Mouse (Mus musculus) layer of hippocampus, postnatal 14 days (tissue): ENCODE measurements at regions not wholly inside any gene's neighbourhood (a gene's known extent, or its start where the extent isn't known, plus 50 kb on each side); places are given as distances from the start of the nearest gene placed in this dataset.

Experiments used
- DNase-seq, 2 experiments: peaks; one replicate each; pipeline ENCODE4 v3.0.0; 2021 to 2022; ENCODE audit warnings: low spot score in 2 of 2, mixed read lengths in 1 of 2

GRCm38 (mm10) chr3:52196047-52196935 lies 71.8 kb upstream of the Foxo1 start:
- peak; percentile 78 to 81 for DNase-seq

DNA sequence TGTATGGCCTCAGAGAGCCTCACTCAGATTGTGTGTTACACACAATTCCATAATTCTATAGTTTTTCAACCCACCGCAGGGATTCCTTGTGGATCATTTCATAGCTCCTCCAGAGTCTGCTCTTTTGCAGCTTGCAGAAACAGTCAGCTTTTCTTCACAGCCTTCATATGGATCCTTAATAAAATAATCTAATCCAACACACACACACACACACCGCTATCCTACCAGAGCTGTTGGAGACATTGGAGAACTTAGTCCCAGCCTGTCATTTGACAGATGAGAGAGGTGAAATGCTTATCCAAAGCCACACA lies 71.2 kb upstream of the Foxo1 start:
- no peak for DNase-seq

DNA sequence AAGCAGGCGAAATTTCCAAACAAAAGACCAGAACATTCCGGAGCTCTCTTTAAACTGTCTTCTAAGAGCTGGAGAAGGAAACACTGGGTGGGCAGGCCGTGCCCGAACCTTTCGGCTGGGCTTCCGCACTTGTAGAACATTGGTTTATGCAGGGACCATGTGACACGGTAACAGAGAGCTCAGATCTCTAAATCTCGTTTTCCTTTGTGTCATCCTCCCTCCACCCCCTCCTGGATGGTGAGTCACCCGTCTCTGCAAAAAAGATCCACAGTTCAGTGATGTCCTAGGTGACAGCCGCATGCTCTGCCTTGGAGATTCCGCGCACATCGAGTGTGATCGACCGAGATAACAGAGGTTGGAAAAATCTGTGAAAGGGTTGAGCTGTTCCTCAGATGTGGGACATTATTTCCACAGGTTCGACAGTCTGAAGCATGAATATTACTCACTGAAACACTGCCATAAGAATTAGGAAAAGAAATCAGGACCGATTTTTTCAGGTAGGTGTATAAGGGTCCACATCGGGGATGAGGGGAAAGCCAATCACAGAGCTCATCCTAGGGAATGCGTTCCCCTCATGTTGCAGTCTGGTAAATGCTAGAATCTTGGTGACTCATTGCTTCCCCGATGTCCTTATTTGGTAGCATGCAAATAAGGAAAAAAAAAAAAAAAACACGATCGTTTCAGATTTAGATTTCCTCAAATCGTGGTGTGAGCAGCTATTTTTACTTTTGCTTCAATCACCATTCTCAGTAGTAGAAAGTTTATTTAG lies 70.0 kb upstream of the Foxo1 start:
- peak; percentile 36 to 49 for DNase-seq

GRCm38 (mm10) chr3:52198751-52199738 lies 69.1 kb upstream of the Foxo1 start:
- DNase-seq, result no peak

- DNase-seq, result no peak
These were observed 68.0 kb upstream of the Foxo1 start for GRCm38 (mm10) chr3:52200106-52200505.

GRCm38 (mm10) chr3:52210556-52211302 lies 57.4 kb upstream of the Foxo1 start:
- no peak for DNase-seq

GRCm38 (mm10) chr3:52211303-52211695 lies 56.8 kb upstream of the Foxo1 start:
- no peak for DNase-seq

DNA sequence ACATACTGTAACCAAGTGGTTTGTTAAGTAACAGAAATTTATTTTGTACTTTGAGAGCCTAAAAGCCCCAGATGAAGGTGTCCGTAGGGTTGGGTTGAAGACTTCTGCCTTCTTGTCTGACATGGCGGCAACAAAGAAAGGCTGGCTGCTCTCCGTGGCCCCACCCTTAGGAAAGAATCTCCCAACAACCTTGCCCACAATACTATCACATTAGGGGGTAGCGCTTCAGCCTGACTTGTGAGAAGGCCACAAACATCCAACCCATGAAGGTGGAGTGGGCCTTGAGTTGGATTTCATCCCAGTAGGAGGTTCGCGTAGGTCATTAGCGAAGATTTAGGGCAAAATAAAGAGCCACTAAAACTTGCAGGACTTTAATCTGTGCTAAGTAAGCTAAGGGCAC lies 54.0 kb upstream of the Foxo1 start:
- no peak for DNase-seq

GRCm38 (mm10) chr3:52215083-52215482 lies 53.1 kb upstream of the Foxo1 start:
- no peak for DNase-seq
